Mouse (Mus musculus): ENCODE measurements around the gene Cox6a2. TPM values are rescaled to one million over a fixed set of nuclear protein-coding genes. Genes with fewer than 3 reads are reported as not detected.

Gene Cox6a2
- total and polyA plus RNA-seq, 3 experiments, result 0.70 to 4.1 (median 1.1) TPM

DNA sequence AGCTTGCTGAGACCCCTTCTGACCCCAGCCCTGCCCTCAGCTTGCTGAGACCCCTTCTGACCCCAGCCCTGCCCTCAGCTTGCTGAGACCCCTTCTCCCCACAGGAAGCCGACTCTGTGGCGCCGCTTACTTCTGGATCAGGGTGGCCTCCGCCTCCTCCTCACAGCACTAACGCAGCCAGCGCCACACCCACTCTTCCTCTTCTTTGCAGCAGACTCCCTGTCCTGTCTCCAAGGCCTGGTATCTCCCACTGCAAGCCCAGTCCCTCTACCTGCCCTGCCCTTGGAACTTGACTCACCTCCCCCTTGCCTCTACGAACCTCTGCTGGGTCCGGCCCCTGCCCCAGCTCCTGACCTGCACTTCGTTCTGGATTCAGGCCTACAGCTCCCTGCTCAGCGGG is 37.7 kb upstream of the Cox6a2 start:
- Histone ChIP-seq H3K27ac (ENCODE audit: insufficient read depth, low read depth) (no peak overlapping the region), H3K4me1 (ENCODE audit: control insufficient read depth in 1 of 2, insufficient read depth in 2 of 2) (peaks cover 2 to 19% of the 10 kb centered on the region in 2 experiments; a peak in 3 of 4 replicates), H3K4me3 (replicated peaks in 1 of 3; ENCODE audit: low read depth in 2 of 3, low read length in 2 of 3, poor library complexity in 1 of 3) (no peak overlapping the region), H3K9me3 (replicated peaks; ENCODE audit: low read length) (no peaks in the 10 kb centered on the region), H3K4me2 (ENCODE audit: insufficient read depth, low read depth, poor library complexity, severe bottlenecking) (no peak overlapping the region), H3K36me3 (replicated peaks in 1 of 2; ENCODE audit: control insufficient read depth in 1 of 2, insufficient read depth in 1 of 2, low read length in 1 of 2) (peaks cover 51 to 61% of the 10 kb centered on the region in 2 experiments), H3K79me2 (replicated peaks; ENCODE audit: control insufficient read depth, extremely low read depth, insufficient read depth, poor library complexity, severe bottlenecking) (no peaks in the 10 kb centered on the region), H3K27me3 (replicated peaks) (no peaks in the 10 kb centered on the region), H3K9ac (ENCODE audit: insufficient read depth, low read depth) (no peak overlapping the region)
- dilution Hi-C loops (cut with MboI; ENCODE audit: extremely low pct_ligation_motif_present, extremely low pct_unique_long_range_greater_than_20kb, low sequenced_read_pairs), result no loop called here
- TF ChIP-seq ELF1 (IDR thresholded peaks at IDR 0.05; ENCODE audit: low read depth, low read length), result no peak
- TF ChIP-seq JUND (conservative IDR thresholded peaks at IDR 0.05; ENCODE audit: low read depth, low read length), result no peak
- no peak for TF ChIP-seq EP300 (IDR thresholded peaks at IDR 0.05; ENCODE audit: low read length)
- TF ChIP-seq MYC (IDR thresholded peaks at IDR 0.05; ENCODE audit: low read depth, low read length), result no peak
- TF ChIP-seq SMC3 (IDR thresholded peaks at IDR 0.05; ENCODE audit: low read depth, low read length), result no peak
- TF ChIP-seq USF1 (IDR thresholded peaks at IDR 0.05; ENCODE audit: low read depth, low read length), result no peak
- TF ChIP-seq ZC3H11A (IDR thresholded peaks at IDR 0.05; ENCODE audit: low read depth, low read length), result no peak
- TF ChIP-seq CHD1 (IDR thresholded peaks at IDR 0.05; ENCODE audit: low read depth, low read length), result no peak
- no peak for TF ChIP-seq HCFC1 (IDR thresholded peaks at IDR 0.05; ENCODE audit: low read depth, low read length)
- in situ Hi-C loops (cut with MboI; ENCODE audit: low pct_ligation_motif_present, low pct_unique_long_range_greater_than_20kb, low sequenced_read_pairs), result no loop called here
- no peak for DNase-seq (ENCODE audit: extremely low read depth)

DNA sequence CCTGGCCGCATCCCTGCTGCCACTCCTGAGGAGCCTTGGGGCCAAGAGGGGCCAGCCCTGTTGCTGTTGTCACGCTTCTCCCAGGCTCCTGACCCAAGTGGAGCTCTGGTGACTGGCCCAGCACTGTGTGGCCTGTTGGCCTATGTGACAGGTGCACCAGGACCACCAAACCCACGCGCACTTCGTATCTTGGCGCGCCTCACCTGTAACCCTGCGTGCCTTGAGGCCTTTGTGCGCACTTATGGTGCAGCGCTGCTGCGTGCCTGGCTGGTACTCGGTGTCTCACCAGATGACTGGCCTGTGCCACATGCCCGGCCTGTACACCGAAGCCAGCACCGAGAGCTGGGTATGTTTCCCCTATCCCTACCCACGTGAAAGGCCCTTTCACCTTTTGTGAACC is 36.1 kb upstream of the Cox6a2 start:
- Histone ChIP-seq H3K9me3 (replicated peaks; ENCODE audit: low read length) (no peaks in the 10 kb centered on the region), H3K9ac (ENCODE audit: insufficient read depth, low read depth) (no peak overlapping the region), H3K27me3 (replicated peaks) (no peaks in the 10 kb centered on the region), H3K4me1 (ENCODE audit: control insufficient read depth in 1 of 2, insufficient read depth in 2 of 2) (peaks cover 2 to 19% of the 10 kb centered on the region in 2 experiments; a peak in 3 of 4 replicates), H3K4me2 (ENCODE audit: insufficient read depth, low read depth, poor library complexity, severe bottlenecking) (no peak overlapping the region), H3K4me3 (replicated peaks in 1 of 3; ENCODE audit: low read depth in 2 of 3, low read length in 2 of 3, poor library complexity in 1 of 3) (no peak overlapping the region), H3K27ac (ENCODE audit: insufficient read depth, low read depth) (no peak overlapping the region), H3K79me2 (replicated peaks; ENCODE audit: control insufficient read depth, extremely low read depth, insufficient read depth, poor library complexity, severe bottlenecking) (no peaks in the 10 kb centered on the region), H3K36me3 (replicated peaks in 1 of 2; ENCODE audit: control insufficient read depth in 1 of 2, insufficient read depth in 1 of 2, low read length in 1 of 2) (peaks cover 51 to 60% of the 10 kb centered on the region in 2 experiments)
- TF ChIP-seq BHLHE40 (IDR thresholded peaks at IDR 0.05; ENCODE audit: low read depth, low read length) (no peak), CHD2 (IDR thresholded peaks at IDR 0.05; ENCODE audit: low read length) (no peak), POLR2AphosphoS2 (IDR thresholded peaks at IDR 0.05; ENCODE audit: low read depth, low read length) (no peak), MAX (IDR thresholded peaks at IDR 0.05; ENCODE audit: low read length) (no peak), ETS1 (conservative IDR thresholded peaks at IDR 0.05; ENCODE audit: low read depth, low read length) (no peak), MXI1 (IDR thresholded peaks at IDR 0.05; ENCODE audit: low read depth, low read length) (no peak), USF2 (conservative IDR thresholded peaks at IDR 0.05; ENCODE audit: low read depth, low read length) (no peak), USF1 (IDR thresholded peaks at IDR 0.05; ENCODE audit: low read depth, low read length) (no peak)
- dilution Hi-C loops (cut with MboI; ENCODE audit: extremely low pct_ligation_motif_present, extremely low pct_unique_long_range_greater_than_20kb, low sequenced_read_pairs) (no loop called here), in situ Hi-C loops (cut with MboI; ENCODE audit: low pct_ligation_motif_present, low pct_unique_long_range_greater_than_20kb, low sequenced_read_pairs) (no loop called here)
- no peak for DNase-seq (ENCODE audit: extremely low read depth)

Measured in CH12.LX (cell line).